Mouse (Mus musculus) neural tube, embryonic 13.5 days (tissue): Measurements from ENCODE around the gene Hdac4. TPM values are rescaled to one million over a fixed set of nuclear protein-coding genes. Genes with fewer than 3 reads are reported as not detected.

Source experiments
- ATAC-seq: fragments of 200-750 bp; cut with Nextera tagmentation; 2 replicates; pipeline ENCODE4 v1.8.0; 2017; ENCODE audit warnings: low read depth, mild to moderate bottlenecking, moderate TSS enrichment, moderate library complexity
- H3K27ac ChIP-seq: fragments of 300-500 bp; sonication (generic); replicated peaks from 2 replicates; pipeline ENCODE4 v1.5.1; 2015; ENCODE audit warnings: moderate library complexity, mild to moderate bottlenecking, inconsistent platforms
- H3K27me3 ChIP-seq: fragments of 300-500 bp; sonication (generic); 2 replicates; pipeline ENCODE4 v1.6.1; 2015; ENCODE audit warnings: mild to moderate bottlenecking, inconsistent platforms
- H3K36me3 ChIP-seq: fragments of 300-500 bp; sonication (generic); 2 replicates; pipeline ENCODE4 v1.6.1; 2015; ENCODE audit warnings: mild to moderate bottlenecking, inconsistent platforms
- H3K4me1 ChIP-seq: fragments of 300-500 bp; sonication (generic); replicated peaks from 2 replicates; pipeline ENCODE4 v1.6.1; 2015; ENCODE audit warnings: inconsistent platforms
- H3K4me2 ChIP-seq: fragments of 300-500 bp; sonication (generic); 2 replicates; pipeline ENCODE4 v1.6.1; 2015; ENCODE audit warnings: inconsistent platforms, mild to moderate bottlenecking, moderate library complexity
- H3K4me3 ChIP-seq: fragments of 300-500 bp; sonication (generic); 2 replicates; pipeline ENCODE4 v1.5.1; 2015; ENCODE audit warnings: mild to moderate bottlenecking, inconsistent platforms
- H3K9ac ChIP-seq: fragments of 300-500 bp; sonication (generic); 2 replicates; pipeline ENCODE4 v1.6.1; 2015; ENCODE audit warnings: moderate library complexity, mild to moderate bottlenecking, inconsistent platforms
- H3K9me3 ChIP-seq: fragments of 300-500 bp; sonication (generic); 2 replicates; pipeline ENCODE4 v1.6.1; 2016; ENCODE audit warnings: inconsistent platforms
- WGBS: fragments of 180-500 bp; shearing (Covaris S2); methylation state at CpG from one replicate; pipeline ENCODE4 v1.1.7; 2015; 5-methylcytosine and 5-hydroxymethylcytosine counted together
- polyA plus RNA-seq: library from polyadenylated mRNA; unstranded; fragments of >200 nt; fragmentation: Nextera tagmentation; extraction: Ambion mirVana; gene quantifications from 2 replicates; pipeline ENCODE4 v1.2.1, GENCODE M21; 2015

Hdac4 gene
- polyA plus RNA-seq, 1 experiment from 2014 or later: 28.7 TPM

DNA sequence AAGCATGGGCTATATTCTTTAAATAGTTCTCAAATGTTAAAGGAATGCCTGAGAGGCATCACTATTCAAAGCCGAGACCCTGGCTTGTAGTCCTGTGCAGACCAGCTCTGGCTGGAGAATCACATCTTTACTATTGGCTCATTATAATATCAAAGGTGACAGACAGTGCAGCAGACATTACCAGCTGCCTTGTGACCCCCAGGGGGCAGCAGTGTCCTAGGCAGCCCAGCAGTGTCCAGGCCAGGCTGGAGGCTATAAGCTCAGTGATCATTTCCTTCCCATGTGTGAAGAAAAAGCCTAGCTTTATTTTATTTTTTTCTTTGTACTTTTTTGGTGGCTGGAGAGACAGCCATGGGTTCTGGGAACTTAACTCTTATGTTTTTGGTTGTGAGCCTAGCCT is 233.2 kb downstream of the Hdac4 start:
- Histone ChIP-seq H3K4me3 (no peak overlapping the region), H3K27ac (no peak overlapping the region), H3K4me2 (no peak overlapping the region), H3K9ac (no peak overlapping the region), H3K9me3 (no peaks in the 10 kb centered on the region), H3K27me3 (no peaks in the 10 kb centered on the region), H3K36me3 (peaks cover 79% of the 10 kb centered on the region), H3K4me1 (peaks cover 16% of the 10 kb centered on the region)
- ATAC-seq: no peak
- WGBS: 19% methylated on average over 1 of the region's 1 CpGs

DNA sequence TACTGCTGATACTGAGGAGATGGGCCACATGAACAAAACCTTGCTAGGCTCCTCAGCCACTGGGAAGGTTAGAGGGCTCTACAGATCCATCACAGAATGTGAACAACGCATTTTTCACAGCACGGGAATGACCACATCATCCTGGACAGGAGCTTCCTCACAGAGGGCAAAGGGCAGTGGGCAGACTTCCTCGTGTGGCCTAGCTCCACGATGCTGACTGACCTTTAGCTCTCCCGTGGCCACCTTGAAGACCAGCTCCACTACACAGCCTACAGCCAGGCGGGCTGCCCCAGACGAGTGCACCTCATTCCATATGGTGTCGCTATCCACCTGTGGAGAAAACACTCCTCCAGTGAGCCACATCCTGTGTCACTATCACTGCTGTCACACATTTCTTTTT is 234.3 kb downstream of the Hdac4 start:
- Histone ChIP-seq H3K9ac (no peak overlapping the region), H3K9me3 (no peaks in the 10 kb centered on the region), H3K36me3 (peaks cover 79% of the 10 kb centered on the region), H3K27ac (no peak overlapping the region), H3K4me1 (peaks cover 16% of the 10 kb centered on the region), H3K4me2 (no peak overlapping the region), H3K27me3 (no peaks in the 10 kb centered on the region), H3K4me3 (no peak overlapping the region)
- 80% methylated on average over 8 of the region's 8 CpGs for WGBS
- no peak for ATAC-seq

DNA sequence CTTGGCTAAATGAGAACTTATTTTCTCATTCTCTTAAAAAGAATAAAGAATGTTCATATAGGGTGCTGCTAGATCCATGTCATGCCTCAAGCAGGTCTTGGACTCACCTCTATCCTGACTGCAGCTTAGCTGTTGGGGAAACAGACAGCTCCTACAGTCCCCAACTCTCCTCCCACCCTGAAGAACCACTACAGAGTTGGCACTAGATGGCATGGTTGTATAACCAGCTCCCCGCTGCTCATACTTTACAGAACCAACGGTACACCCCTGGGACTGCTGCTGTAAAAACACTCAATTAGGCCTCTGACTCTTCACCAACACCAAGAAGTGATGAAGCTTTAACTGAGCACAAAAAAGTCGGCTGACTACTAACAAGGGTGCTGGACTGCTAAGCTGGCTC is 235.6 kb downstream of the Hdac4 start:
- H3K4me1 ChIP-seq: peaks cover 10% of the 10 kb centered on the region
- no peaks in the 10 kb centered on the region for H3K9me3 ChIP-seq
- 79% methylated on average over 3 of the region's 3 CpGs for WGBS
- H3K4me2 ChIP-seq: no peak overlapping the region
- no peak overlapping the region for H3K27ac ChIP-seq
- H3K9ac ChIP-seq: no peak overlapping the region
- H3K36me3 ChIP-seq: peaks cover 79% of the 10 kb centered on the region
- no peak for ATAC-seq
- H3K4me3 ChIP-seq: no peak overlapping the region
- H3K27me3 ChIP-seq: no peaks in the 10 kb centered on the region

DNA sequence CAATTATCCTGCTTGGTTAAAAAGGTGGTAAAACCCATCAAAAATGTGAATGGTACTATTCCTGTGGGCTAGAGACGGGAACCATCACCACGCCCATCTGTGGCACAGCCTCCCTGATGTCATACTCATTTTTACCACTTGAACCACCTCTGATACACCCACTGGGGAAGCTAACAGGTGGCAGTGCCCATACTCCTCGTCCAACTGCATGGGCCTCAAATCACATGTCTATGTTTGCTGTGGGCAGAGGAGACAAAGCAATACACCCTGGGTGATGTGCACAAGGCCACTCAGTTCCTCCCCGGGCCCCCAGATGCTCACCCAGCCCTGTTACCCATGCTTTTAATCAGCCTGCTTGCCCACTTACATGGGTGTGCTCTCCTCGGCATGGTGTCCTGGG is 236.5 kb downstream of the Hdac4 start:
- Histone ChIP-seq H3K4me2 (no peak overlapping the region), H3K36me3 (peaks cover 84% of the 10 kb centered on the region), H3K9me3 (no peaks in the 10 kb centered on the region), H3K9ac (no peak overlapping the region), H3K4me3 (no peak overlapping the region), H3K27ac (no peak overlapping the region), H3K27me3 (no peaks in the 10 kb centered on the region), H3K4me1 (peaks cover 6% of the 10 kb centered on the region)
- 86% methylated on average over 5 of the region's 5 CpGs for WGBS
- no peak for ATAC-seq

DNA sequence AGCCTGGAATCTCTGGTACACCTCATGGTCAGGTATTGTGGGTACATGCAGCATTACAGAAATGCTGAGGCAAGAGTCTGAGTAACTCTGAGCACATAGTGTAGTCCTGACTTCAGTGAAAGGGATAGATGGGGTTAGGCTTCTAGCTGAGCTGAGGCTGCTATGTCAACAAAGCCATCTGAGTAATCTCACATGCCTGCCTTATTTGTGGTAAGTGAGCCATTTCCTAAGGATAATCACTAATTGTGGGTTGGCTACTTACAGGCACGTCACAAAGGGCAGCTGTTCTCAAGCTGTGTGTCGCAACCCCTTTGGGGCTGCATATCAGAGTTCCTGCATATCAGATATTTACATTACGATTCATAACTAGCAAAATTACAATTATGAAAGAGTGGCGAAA is 239.3 kb downstream of the Hdac4 start:
- Histone ChIP-seq H3K4me1 (no peaks in the 10 kb centered on the region), H3K4me3 (no peak overlapping the region), H3K9ac (no peak overlapping the region), H3K36me3 (peaks cover 99% of the 10 kb centered on the region), H3K27me3 (no peaks in the 10 kb centered on the region), H3K9me3 (no peaks in the 10 kb centered on the region), H3K27ac (no peak overlapping the region), H3K4me2 (no peak overlapping the region)
- ATAC-seq: no peak
- WGBS: 82% methylated on average over 4 of the region's 4 CpGs

DNA sequence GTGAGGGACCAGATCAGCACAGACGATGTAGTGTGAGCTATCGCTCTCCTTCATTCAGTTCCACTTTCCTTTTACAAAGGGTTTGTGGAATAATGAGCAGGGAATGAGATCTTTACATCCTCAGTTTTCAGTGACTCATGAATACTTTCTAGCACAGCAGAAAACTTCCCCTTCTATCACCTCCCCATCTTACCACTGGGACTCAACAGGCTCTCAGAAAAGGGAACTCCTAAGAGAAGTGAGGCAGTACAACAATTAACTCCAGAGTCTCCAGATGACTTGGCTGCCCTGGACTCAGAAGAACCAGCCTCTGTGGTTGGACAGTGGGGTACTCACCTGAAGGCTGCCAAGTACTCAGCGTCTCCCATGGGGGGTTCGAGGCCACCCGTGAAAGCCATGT is 240.5 kb downstream of the Hdac4 start:
- Histone ChIP-seq H3K4me2 (no peak overlapping the region), H3K27me3 (no peaks in the 10 kb centered on the region), H3K9ac (no peak overlapping the region), H3K4me3 (no peak overlapping the region), H3K27ac (no peak overlapping the region), H3K36me3 (peaks cover 99% of the 10 kb centered on the region), H3K9me3 (no peaks in the 10 kb centered on the region), H3K4me1 (no peaks in the 10 kb centered on the region)
- 95% methylated on average over 5 of the region's 5 CpGs for whole genome bisulfite sequencing
- no peak for ATAC-seq

DNA sequence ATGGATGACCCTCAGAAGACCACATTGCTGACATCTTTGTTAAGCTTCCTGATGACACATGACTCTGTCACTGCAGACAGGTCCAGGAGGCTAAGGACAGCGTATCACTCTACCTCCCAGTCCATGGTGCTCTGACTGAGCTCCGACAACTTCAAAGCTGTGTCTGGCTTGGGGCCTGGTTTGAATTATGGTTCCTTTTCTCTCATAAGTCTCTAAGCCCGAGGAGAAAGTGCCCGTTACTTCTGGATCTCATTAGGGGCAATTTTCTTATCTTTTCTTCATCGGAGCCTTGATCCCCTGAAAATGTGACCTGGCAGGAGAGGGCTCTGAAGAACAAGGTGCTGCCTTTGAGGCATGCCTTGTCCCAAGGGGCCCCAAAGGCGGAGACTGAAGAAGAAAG is 242.6 kb downstream of the Hdac4 start:
- H3K4me2 ChIP-seq: no peak overlapping the region
- ATAC-seq: no peak
- no peak overlapping the region for H3K9ac ChIP-seq
- H3K9me3 ChIP-seq: no peaks in the 10 kb centered on the region
- H3K27ac ChIP-seq: no peak overlapping the region
- no peak overlapping the region for H3K4me3 ChIP-seq
- H3K27me3 ChIP-seq: no peaks in the 10 kb centered on the region
- WGBS: 81% methylated on average over 6 of the region's 6 CpGs
- no peaks in the 10 kb centered on the region for H3K4me1 ChIP-seq
- H3K36me3 ChIP-seq: peaks cover 100% of the 10 kb centered on the region

DNA sequence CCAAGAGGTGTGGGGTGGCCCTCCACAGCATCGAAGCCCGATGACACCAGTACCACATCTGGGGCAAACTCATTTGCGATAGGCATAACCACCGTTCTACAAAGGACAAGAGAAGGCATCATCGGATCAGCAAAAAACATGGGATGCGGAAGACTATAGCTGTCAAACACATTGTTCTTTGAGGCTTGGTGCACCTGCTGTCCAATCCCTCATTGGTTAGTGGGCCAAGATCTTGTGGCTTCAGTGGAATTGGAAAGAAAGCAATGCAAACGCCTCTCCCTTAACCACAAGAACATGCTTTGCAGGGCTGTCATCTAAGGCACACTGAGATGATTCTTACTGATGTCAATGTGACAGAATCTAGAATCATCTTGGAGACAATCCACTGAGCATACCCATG is 248.1 kb downstream of the Hdac4 start:
- H3K4me1 ChIP-seq: no peaks in the 10 kb centered on the region
- H3K4me2 ChIP-seq: no peak overlapping the region
- H3K27me3 ChIP-seq: no peaks in the 10 kb centered on the region
- H3K9me3 ChIP-seq: no peaks in the 10 kb centered on the region
- peaks cover 98% of the 10 kb centered on the region for H3K36me3 ChIP-seq
- 96% methylated on average over 7 of the region's 7 CpGs for WGBS
- H3K9ac ChIP-seq: no peak overlapping the region
- H3K4me3 ChIP-seq: no peak overlapping the region
- H3K27ac ChIP-seq: no peak overlapping the region
- no peak for ATAC-seq

DNA sequence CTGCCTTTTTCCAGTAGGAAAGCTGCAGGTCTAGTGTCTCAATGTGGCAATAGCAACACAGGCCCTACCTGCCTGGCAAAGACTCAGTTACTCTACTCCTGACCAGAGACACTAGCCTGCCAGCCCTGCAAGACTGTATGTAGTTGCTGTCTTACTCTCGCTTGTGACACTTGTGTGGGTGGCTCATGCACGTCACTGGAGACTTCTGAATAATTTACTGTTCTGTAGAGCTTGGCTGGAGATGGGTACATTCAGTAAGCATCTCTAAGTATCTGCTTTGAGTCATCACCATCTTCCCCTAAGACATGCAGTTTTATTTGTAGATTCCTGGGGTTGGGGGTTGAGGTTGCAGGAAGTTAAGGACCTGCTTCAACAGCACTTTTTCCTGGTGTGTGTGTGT is 252.9 kb downstream of the Hdac4 start:
- peaks cover 82% of the 10 kb centered on the region for H3K36me3 ChIP-seq
- H3K4me1 ChIP-seq: no peaks in the 10 kb centered on the region
- WGBS: 82% methylated on average over 2 of the region's 2 CpGs
- no peak for ATAC-seq
- H3K4me2 ChIP-seq: no peak overlapping the region
- H3K4me3 ChIP-seq: no peak overlapping the region
- no peaks in the 10 kb centered on the region for H3K27me3 ChIP-seq
- no peak overlapping the region for H3K27ac ChIP-seq
- H3K9ac ChIP-seq: no peak overlapping the region
- H3K9me3 ChIP-seq: no peaks in the 10 kb centered on the region

DNA sequence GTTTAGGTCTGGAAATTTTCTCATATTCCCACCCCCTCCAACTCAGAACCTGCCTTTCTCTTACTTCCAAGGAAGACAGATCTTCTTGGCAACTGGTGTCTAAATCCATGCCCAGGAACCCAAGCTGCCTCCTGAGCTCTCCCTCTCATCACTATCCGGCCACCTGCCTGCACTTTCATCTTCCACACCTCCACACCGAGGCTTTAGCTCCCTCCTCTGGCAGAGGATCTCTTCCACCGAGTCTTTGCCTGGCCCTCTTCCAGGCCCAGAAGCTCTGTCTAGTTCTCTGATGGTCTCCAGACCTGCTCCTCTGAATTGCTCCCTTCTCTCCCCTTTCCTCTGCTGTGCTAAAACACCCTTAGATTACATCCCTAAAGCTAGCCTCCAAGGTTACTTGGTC is 253.5 kb downstream of the Hdac4 start:
- 70% methylated on average over 3 of the region's 3 CpGs for WGBS
- Histone ChIP-seq H3K4me3 (no peak overlapping the region), H3K4me2 (no peak overlapping the region), H3K9ac (no peak overlapping the region), H3K4me1 (no peaks in the 10 kb centered on the region), H3K36me3 (peaks cover 82% of the 10 kb centered on the region), H3K27me3 (no peaks in the 10 kb centered on the region), H3K27ac (no peak overlapping the region), H3K9me3 (no peaks in the 10 kb centered on the region)
- no peak for ATAC-seq

DNA sequence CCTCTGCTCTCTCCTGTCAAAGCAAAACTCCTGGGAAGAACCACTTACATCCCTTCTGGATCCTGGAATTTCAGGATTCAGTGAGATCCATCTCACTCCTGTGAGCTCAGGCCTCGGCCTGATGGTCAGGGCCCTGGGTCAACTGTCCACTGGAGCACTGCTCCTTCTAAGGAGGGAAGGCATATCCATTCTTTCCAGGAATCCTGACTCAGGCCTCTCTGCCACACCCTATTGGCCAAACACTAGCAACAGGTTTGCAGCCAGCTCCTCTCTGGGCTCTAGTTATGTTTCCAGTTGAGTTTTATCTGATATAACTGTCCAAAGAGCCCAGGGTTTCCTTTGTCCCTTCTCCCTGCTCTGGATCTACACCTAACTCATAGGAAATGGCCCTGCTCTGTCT is 254.4 kb downstream of the Hdac4 start:
- no peak overlapping the region for H3K4me2 ChIP-seq
- H3K9ac ChIP-seq: no peak overlapping the region
- H3K9me3 ChIP-seq: no peaks in the 10 kb centered on the region
- WGBS: 95% methylated on average over 1 of the region's 1 CpGs
- peaks cover 73% of the 10 kb centered on the region for H3K36me3 ChIP-seq
- H3K4me3 ChIP-seq: no peak overlapping the region
- H3K27ac ChIP-seq: no peak overlapping the region
- no peak for ATAC-seq
- H3K27me3 ChIP-seq: no peaks in the 10 kb centered on the region
- no peaks in the 10 kb centered on the region for H3K4me1 ChIP-seq

DNA sequence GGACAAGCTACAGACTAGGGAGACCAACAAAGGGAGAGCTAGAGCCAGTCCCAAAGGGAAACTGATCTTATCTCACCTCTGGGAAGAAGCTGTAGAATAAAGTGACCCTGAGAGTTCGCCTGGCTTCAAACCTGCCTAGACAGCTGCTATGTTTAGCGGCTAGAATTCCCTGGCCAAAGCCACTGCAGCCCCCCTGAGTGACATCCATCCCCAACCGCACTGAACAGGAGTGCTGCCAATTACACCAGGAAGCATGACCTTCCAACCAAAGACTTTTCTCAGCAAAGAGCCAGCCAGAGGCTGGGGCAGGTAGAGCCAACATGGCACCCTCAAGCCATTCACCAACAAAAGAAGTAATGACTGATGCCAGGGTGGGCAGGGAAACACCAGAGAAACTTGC is 260.3 kb downstream of the Hdac4 start:
- 93% methylated on average over 3 of the region's 3 CpGs for WGBS
- Histone ChIP-seq H3K9ac (no peak overlapping the region), H3K4me3 (no peak overlapping the region), H3K27me3 (no peaks in the 10 kb centered on the region), H3K36me3 (peaks cover 60% of the 10 kb centered on the region), H3K4me2 (no peak overlapping the region), H3K9me3 (no peaks in the 10 kb centered on the region), H3K27ac (no peak overlapping the region), H3K4me1 (no peaks in the 10 kb centered on the region)
- ATAC-seq: no peak

DNA sequence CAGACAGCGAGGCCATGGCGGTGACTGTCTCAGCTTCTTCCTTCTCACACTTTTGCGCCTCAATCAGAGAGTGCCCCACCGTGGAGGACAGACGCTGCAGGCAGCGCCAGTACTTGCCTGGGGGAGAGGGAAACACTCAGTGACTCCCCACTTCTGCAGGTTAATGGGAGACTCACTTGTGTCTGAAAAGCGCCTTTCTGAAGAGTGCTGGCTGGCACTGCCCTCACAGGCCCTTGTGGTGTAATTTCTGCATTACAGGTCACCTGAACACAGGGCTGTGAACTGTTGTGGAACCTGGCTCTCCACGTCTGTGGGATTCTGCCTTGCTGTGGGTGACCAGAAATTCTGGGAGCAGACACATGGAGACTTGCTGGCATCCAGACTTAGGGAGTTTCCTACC is 261.8 kb downstream of the Hdac4 start:
- no peak for ATAC-seq
- Histone ChIP-seq H3K36me3 (peaks cover 67% of the 10 kb centered on the region), H3K27ac (no peak overlapping the region), H3K4me1 (no peaks in the 10 kb centered on the region), H3K9ac (no peak overlapping the region), H3K9me3 (no peaks in the 10 kb centered on the region), H3K27me3 (no peaks in the 10 kb centered on the region), H3K4me2 (no peak overlapping the region), H3K4me3 (no peak overlapping the region)
- 85% methylated on average over 8 of the region's 8 CpGs for WGBS
